Mouse (Mus musculus) layer of hippocampus, adult 9-10 months (tissue): ENCODE data around the gene Tex9.
"Not testable (repeated sequence)": the region's sequence is repeated elsewhere in the genome, so short reads cannot be mapped to it uniquely, and the experiment has no call there.

Experiments used
- DNase-seq: peaks from one replicate; pipeline ENCODE4 v3.0.0; 2022; ENCODE audit warnings: low spot score

Gene Tex9

DNA sequence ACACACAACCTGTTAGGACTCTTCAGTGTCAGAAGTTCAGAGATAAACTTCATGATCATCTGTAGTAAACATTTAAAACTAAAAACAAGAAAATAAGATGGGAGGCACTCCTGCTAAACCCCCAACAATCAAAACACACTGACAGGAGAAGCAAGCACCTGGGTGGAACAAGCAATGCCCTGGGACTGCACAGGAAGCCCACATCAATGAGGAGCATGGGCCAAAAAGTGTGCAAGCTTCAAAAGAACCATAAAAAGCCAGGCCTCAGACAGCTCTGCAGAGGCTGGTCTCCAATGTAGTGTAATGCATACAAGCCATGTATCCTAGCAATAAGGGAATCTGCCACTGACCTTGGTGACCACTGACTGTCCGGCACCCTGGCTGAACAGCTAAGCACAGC lies 12.7 kb downstream of the Tex9 start:
- no peak for DNase-seq

DNA sequence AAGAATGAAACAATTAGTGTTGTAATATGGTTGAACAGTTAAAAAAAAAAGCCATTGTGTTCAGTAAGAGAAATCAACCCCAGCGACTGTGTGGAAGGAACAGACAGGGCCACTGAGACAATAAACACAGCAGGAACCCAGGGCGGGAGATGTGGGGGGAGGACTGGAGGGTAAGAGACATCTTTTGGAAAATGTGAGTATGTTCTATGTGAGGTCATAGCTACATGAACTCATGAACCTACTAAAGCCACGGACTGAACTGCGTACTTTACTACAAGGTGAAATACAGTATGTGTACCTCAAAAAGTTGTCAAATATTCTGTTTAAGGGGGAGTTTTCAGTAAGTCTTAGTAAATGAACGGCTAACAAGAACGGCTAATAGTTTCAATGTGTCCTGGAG lies 14.7 kb downstream of the Tex9 start:
- no peak for DNase-seq

DNA sequence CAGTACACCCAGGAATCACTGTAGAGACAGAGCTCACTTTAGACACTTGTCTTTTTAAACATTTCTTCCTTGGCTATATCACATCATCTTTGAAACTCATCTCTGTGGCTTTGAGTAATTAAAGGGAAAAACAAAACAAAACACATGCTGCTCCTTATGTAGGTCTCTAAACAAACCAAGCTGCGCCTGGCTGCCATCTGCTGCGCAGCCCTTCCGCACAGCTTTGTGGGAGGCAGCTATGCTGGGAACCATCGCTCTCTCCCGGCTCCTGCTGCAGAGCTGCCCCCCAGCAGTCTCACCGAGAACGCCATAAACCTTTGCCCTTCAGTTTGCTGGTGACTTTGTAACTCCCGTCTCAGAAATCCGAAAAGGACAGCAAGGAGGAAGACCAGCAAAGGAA lies 16.5 kb downstream of the Tex9 start:
- no peak for DNase-seq

DNA sequence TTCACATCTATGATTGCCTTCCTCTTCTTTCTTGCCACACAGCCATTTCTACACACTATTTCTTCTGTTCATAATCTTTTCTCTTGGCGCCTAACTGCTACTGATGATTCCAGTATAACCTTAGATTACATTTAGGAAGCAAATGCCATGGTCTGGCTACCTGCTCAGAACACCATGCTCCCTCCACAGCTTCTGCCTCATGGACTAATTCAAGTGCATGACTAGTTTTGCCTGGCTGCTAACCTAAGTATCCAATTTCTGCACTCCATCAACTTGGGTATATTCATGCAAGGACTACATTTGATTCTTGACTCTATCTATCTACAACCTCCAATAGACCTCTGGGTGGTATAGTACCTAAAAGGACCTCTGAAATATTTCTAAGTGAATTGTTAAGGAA lies 22.2 kb downstream of the Tex9 start:
- DNase-seq: no peak

DNA sequence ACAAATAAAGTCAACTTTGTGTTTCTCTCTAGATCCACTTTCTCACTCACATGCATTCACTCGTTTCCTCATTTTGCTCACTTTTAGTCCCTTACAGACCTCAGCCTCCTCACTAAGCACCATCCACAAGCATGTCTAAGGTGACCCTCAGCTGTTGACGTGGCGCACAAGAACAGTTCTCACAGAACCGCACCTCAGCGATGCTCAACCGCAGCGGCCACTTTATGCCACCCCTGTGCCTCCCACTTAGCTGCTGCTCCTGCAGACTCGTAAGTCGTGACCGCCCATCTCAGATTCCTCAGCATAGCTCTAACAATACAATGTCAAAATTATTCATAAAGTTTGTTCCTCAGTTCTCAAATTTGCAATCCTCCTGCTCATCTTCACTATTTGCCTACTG lies 23.4 kb downstream of the Tex9 start:
- DNase-seq: no peak

DNA sequence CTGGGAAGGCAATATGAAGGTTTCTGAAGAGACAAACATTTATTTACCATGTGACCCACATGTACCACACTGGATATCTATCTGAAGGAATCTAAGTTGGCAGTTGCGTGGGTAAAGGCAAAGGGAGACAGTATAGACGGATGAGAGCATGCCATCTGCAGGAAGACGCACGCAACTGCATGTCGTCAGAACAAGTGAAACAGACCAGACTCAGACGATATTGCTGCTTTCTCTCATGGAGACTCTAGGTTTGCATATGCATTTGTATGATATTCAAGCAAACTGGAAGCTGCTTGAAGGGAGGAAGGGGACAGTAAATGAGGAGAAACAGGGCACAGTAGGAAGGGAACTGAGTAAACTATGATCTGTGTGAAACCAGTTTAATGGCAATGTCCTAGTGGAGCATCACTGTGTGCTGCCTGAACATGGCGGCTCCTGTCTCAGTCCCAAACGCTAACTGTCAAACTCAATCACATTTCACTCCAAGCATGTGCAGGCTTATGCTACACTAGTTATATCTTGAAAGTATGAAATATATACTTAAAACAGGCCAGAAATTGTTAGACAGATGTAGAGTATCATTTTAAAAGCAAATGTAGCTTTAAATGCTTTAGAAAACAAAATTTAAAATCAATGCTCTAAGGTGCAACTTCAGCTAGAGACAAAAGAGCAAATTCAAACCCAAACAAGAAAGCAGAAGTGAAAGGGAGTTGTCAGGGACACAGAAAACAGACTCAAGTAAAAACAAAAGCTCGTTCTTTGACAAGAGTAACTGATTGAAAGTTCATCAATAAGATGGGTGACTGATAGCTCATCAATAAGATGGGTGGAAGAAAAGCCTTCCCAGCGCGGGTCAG lies 24.2 kb downstream of the Tex9 start:
- DNase-seq: no peak

DNA sequence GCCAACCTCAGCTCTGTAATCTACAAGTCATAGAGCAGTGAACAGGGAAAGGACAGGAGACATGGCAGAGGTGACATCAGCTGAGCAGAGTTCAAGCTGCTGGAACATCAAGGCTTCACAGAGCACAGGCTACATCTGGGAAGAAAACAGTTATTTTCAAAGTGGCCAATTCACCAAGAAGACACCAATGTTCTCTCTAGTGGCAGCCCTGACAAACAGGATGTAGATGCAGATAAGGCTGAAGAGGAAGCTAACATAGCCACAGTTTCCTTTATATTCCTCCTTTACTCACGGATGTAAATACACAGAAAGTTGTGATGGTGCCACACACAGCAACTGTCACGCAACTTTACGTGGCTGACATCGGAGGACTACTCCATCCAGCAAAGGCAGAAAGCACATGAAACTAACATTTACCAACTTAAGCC lies 26.2 kb downstream of the Tex9 start:
- DNase-seq: no peak

DNA sequence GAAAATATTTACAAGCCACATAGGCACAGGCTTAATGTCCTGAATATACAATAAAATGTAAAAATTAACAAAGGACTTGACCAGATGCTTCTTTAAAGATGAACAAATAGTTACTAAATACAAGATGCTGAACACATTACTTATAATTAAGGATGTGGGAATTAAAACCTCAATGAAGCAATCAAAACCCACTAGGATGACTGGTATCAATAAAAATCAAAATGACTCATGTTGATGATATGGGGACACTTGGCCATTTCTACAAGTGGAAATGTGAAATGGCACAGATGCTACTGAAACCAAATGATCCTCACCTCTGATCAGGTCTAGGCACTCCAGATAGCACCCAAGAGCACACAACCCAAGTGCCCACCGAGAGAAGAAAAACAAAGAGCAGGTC lies 27.2 kb downstream of the Tex9 start:
- no peak for DNase-seq

DNA sequence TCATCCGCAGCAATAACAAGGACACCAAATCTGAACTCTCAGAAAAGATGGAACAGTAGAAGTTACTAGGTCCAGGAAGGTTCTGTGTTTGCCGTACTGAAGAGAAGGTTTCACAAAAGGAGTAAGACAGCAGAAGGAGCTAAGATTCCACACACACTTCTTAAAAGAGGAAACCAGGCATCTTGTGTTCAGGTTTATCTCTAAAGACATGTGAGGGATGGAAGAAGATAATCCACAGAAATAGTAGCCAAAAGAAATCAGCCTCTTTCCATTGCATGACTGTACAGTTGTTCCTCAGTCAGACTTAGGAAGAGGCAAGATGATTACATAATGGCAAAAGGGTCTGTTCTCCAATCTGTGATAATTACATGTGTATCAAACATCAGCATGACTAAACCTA lies 29.6 kb downstream of the Tex9 start:
- no peak for DNase-seq

DNA sequence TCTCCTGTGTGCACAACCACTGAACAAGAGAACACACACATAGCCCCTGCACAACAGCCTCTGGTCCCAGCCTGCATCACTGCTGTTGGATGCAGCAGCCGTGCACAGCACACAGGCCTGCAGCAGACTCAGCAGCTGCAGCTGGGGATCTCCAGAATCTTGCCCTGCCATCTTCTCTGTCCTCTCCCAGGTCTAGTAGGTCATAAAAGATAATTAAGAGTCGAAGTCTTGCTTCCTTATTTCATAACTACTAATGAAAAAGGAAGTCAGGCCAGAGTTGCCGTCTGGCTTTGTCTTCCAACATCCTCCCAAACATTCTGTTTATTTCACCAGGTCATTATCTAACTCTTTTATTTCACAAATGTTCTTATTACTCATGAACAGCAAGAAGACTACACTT lies 31.2 kb downstream of the Tex9 start:
- no peak for DNase-seq

DNA sequence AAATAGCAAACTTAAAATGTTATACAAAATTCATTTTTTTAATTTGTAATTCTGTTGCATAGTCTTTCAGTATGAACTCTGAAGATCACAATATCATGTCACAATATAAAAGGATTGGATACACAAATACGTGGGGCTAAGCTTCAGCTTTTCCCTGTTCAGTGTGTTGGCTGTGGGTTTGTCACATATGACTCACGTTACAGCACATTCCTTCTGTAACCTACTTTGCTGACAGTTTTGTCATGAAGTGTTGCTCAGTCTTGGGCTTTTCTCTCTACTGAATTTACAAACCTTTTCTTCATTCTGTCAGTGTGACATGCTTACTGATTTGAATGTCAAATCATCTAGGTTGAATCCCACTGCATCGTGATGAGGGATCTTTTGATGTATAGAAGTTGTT lies 32.3 kb downstream of the Tex9 start:
- DNase-seq: no peak

DNA sequence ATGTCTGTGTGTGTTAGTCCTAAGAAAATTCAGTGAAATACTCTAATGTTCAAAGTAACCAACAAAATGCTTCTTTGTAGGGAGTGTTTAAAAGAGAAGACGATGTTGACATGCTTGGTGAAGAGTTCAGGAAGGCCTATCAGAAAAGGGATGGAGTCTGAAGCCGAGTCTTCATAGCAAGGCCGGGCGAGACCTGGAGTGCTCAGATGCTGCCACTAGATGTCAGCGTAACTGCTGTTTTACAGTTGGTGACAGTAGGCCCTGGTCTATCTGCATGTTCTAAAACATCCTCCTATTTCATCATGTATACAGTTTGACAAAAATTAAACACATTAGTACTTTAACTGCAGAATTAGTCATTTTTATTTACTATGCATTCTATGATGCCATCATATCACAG lies 33.8 kb downstream of the Tex9 start:
- peak; percentile 40 for DNase-seq

DNA sequence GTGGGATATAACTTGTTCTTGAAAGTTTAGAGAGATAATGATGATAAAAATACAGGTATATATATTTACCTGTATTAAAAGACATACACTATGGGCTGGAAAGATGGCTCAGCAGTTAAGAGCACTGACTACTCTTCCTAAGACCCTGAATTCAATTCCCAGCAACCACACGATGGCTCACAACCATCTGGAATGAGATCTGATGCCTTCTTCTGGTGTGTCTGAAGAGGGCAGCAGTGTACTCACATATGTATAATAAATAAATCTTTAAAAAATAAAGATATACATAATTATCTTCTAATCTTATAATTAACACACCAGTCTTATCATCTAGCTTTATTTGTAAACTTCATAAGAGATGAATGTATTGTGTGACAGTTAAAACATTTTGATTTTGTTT lies 35.6 kb downstream of the Tex9 start:
- DNase-seq: no peak

DNA sequence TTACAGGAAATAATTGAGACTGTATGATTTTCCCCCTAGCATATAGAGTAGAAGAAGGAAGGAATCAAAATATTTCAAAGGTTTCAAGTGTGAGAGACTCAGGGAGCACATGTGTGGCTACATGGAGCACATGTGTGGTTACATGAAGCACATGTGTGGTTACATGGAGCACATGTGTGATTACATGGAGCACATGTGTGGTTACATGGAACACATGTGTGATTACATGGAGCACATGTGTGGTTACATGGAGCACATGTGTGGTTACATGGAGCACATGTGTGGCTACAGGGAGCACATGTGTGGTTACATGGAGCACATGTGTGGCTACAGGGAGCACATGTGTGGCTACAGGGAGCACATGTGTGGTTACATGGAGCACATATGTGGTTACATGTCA lies 37.7 kb downstream of the Tex9 start:
- not testable (repeated sequence) for DNase-seq

DNA sequence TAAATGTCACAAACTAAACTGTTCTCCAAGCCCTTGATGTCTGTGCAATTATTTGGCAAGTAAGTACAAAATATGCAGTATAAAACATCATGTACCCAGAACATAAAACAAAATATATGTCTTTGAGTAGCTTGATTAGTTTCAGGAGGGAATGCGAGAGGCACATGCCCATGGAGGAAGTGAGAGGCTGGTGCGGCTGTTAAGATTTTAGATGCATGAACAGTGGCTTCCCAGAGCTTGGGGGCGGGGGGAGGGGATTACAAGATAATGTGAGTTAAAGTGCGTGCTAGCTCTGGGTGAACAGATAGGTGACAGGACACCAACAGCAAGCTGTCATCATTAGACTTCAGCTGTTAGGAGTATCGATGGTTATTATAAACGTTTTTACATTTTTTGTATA lies 40.9 kb downstream of the Tex9 start:
- DNase-seq: no peak

DNA sequence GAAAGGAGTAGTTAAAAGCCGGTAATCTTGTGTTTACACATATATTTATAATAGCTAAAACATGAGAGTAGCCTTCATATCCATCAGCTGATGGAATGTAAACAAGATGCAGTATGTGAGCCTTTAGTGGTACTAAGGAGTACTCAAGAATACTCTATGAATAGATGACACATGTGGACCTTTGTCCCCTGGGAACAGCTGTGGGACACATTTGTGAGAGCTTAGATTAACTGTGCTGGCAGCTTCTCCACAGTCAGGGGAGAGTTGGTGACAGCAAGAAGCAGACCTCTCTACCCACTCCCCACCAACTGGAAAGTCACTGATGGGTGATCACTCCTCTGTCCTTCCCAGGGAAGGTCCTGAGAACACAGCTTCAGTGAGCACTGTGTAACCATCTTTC lies 41.6 kb downstream of the Tex9 start:
- DNase-seq: no peak

DNA sequence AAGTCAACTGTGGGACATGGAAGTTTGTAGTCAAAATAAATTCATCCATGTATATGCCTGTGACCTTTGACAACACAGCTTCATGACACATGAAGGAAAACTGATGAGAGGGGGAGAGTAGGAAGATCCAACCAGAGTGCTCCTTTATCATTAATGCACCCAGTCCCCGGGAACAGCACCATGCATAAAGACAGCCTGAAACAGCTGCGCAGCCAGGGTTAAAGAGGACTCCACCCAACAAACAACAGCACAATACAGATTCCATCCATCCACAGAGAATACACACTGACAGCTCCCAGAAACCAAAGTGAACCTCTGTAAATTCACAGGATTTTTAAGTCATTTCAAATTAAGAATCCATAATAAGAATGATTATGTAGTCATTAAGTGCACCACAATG lies 42.2 kb downstream of the Tex9 start:
- DNase-seq: no peak

DNA sequence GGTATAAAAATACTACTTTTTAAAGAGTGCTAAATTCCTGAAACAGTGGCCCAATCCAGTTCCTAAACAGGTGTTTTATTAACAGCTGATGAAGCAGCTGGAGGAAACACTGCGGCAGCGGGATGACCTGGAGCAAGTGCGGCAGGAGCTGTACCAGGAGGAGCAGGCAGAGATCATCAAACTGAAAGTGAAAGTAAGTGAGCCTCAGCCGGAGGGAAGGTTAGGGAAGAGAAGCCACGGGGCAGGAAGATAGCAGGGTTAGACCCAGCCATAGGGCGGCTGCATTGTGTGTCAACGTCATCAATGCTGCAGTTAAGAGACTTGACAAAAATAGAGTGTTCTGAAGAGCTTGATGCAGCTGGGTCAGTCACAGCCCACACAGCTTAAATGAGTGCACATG lies 42.6 kb downstream of the Tex9 start:
- DNase-seq: no peak

DNA sequence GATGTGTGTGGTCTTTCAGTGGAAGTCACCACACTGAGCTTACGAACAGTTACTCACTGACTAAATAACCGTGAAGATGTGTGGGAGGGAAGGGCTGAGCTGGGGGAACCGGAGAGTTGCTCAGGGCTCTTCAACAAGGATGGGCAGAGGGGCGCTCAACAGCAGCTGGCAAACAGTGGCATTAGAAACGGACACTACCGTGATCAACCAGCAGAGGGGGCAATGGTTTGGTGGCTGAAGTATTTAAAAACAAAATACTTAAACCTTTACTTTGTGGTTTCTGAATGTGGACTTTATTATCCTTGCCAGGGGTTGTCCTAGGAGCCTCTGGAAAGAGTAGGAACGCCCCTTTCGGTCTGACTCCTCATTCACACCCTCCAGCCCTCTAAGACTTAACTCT lies 44.0 kb downstream of the Tex9 start:
- peak; percentile 24 for DNase-seq

DNA sequence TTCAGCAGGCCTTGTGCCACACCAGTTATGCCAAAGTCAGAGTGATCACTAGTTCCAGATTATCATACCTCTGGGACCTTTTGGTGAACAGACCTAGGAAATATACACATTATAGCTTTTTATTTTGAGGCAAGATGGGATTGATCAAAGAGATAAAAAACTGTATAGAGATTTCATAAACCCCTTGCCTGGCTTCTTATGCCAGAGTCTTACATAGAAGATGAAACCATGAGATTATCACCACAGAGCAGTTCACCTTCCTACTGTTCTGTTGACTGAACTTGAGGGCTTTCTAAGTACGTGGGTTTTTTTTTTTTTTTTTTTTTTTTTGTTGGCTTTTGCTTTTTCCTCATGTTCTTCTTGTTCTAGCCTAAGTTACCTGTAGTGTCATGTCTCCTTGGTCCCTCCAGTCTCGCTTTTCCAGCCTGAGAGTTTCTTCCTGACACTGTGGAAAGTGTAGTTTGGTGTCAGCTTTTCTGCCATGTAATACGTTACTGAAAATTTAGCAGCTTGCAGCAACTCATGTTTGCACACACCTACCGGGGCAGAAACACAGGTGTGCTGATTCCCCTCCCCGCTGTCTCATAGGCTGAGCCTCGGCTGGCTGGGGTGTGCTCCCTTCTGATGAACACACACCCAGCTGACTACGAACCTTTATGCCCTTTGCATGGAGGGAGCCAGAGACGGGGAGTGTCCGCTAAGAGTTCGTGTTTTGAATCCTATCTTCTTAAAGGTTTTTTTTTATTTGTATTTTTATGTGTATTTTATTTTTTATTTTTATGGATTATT lies 49.9 kb downstream of the Tex9 start:
- no peak for DNase-seq

DNA sequence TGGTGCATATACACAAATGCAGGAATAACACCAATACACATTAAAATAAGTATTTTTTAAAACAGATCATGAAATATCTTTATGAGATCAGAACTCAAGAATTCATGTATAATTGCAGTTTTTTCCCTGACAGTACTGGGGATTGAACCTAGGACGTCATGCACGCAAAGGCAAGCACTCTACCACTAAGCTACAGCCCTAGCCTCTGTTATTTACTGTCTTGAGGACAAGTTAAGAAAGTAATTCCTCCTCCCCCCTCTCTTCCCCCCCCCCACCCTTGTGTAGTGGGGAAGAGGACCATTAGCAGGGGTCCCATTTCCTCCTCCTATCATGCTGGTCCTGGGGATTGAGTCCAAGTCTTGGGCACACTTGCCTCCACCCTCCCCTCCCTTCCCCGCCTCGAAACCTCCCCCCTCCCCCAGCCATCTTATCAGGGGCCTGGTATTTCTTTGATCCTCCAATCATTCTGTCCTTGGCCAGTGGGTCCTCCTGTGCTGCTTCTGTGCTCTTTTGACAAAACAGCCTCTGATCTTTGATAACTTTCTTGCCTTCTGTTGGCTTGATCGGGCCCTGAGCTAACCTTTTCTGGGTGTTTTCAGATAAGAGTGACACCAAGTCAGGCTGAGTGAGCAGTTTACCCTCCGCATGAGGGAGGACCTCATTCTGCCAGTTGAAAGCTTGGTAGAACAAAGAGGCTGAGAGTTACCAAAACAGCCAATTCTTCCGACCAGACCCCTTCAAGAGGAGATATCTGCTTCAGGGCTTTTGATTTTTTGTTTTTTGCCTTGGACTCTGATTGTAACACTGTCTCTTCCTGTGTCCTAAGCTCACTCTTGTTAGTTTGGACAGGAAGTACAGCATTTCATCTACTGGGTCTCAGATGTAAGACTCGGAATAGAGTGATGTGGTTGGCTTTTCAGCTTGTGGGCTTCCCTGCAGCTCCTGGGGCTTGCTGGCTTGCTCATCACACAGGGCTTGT lies 50.8 kb downstream of the Tex9 start:
- DNase-seq: no peak

DNA sequence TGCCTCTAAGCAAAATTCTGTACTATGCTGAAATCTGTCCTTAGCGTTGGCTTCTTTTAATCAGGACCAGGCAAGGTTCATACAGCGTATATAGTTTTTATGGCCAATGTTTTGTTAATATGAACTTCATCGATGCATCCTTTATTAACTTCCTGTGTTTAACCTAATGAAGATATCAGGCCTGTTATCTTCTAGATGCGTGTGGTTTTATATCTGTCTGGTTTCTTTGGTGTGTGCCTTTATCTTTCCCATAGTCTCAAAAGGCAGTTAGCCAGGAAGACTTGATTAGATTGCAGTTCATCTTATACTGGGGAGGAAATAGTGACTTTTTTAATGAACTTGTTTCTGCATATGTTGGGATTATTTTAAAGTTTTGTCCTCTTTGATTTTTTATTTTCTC lies 51.7 kb downstream of the Tex9 start:
- DNase-seq: no peak
